Mouse (Mus musculus): ENCODE data around the gene Akna. TPM values are rescaled to one million over a fixed set of nuclear protein-coding genes. Genes with fewer than 3 reads are reported as not detected.

Akna gene
- total and polyA plus RNA-seq, 3 experiments = 6.5 to 37.5 (median 28.0) TPM

- Histone ChIP-seq H3K36me3 (replicated peaks in 1 of 2; ENCODE audit: control insufficient read depth in 1 of 2, insufficient read depth in 1 of 2, low read length in 1 of 2) (peaks cover 71 to 90% of the 10 kb centered on the region in 2 experiments), H3K9me3 (replicated peaks; ENCODE audit: low read length) (no peaks in the 10 kb centered on the region), H3K4me3 (replicated peaks in 1 of 3; ENCODE audit: low read depth in 2 of 3, low read length in 2 of 3, poor library complexity in 1 of 3) (no peak overlapping the region), H3K27me3 (replicated peaks) (no peaks in the 10 kb centered on the region), H3K27ac (ENCODE audit: insufficient read depth, low read depth) (peak overlapping the region; percentile 98), H3K79me2 (replicated peaks; ENCODE audit: control insufficient read depth, extremely low read depth, insufficient read depth, poor library complexity, severe bottlenecking) (peaks cover 42% of the 10 kb centered on the region), H3K9ac (ENCODE audit: insufficient read depth, low read depth) (0 out of 2 replicates have a peak overlapping the region, but pooled peaks have one; percentile 12), H3K4me2 (ENCODE audit: insufficient read depth, low read depth, poor library complexity, severe bottlenecking) (0 out of 2 replicates have a peak overlapping the region, but pooled peaks have one; percentile 10), H3K4me1 (ENCODE audit: control insufficient read depth in 1 of 2, insufficient read depth in 2 of 2) (peaks cover 54 to 94% of the 10 kb centered on the region in 2 experiments)
- in situ Hi-C loops (cut with MboI; ENCODE audit: low pct_ligation_motif_present, low pct_unique_long_range_greater_than_20kb, low sequenced_read_pairs) = no loop called here
- no peak for DNase-seq (ENCODE audit: extremely low read depth)
- dilution Hi-C loops (cut with MboI; ENCODE audit: extremely low pct_ligation_motif_present, extremely low pct_unique_long_range_greater_than_20kb, low sequenced_read_pairs) = no loop called here
- TF ChIP-seq ZNF384 (IDR thresholded peaks at IDR 0.05; ENCODE audit: low read depth, low read length) = no peak
- no peak for TF ChIP-seq MAX (IDR thresholded peaks at IDR 0.05; ENCODE audit: low read length)
- TF ChIP-seq BHLHE40 (IDR thresholded peaks at IDR 0.05; ENCODE audit: low read depth, low read length) = no peak
- no peak for TF ChIP-seq CHD2 (IDR thresholded peaks at IDR 0.05; ENCODE audit: low read length)
- TF ChIP-seq ZC3H11A (IDR thresholded peaks at IDR 0.05; ENCODE audit: low read depth, low read length) = no peak
- TF ChIP-seq MEF2A (IDR thresholded peaks at IDR 0.05; ENCODE audit: borderline replicate concordance, low read depth, low read length) = no peak
- TF ChIP-seq UBTF (IDR thresholded peaks at IDR 0.05; ENCODE audit: low read depth, low read length) = no peak
- no peak for TF ChIP-seq POLR2AphosphoS2 (IDR thresholded peaks at IDR 0.05; ENCODE audit: low read depth, low read length)
- TF ChIP-seq MAFK (IDR thresholded peaks at IDR 0.05; ENCODE audit: insufficient replicate concordance, low read length) = no peak
- no peak for TF ChIP-seq ZKSCAN1 (IDR thresholded peaks at IDR 0.05; ENCODE audit: borderline replicate concordance, low read depth, low read length)
- TF ChIP-seq CTCF (conservative IDR thresholded peaks at IDR 0.05 in 1 of 2, IDR thresholded peaks at IDR 0.05 in 1 of 2; ENCODE audit: low read depth in 2 of 2, low read length in 2 of 2) = no peak
Observed at GRCm38 (mm10) chr4:63388029-63388428, 15.1 kb downstream of the Akna start.

GRCm38 (mm10) chr4:63385784-63386183, 17.4 kb downstream of the Akna start:
- Histone ChIP-seq H3K4me3 (replicated peaks in 1 of 3; ENCODE audit: low read depth in 2 of 3, low read length in 2 of 3, poor library complexity in 1 of 3) (peak overlapping the region; percentile 28 to 59 (median 46)), H3K27ac (ENCODE audit: insufficient read depth, low read depth) (peak overlapping the region; percentile 99), H3K9ac (ENCODE audit: insufficient read depth, low read depth) (peak overlapping the region; percentile 37), H3K36me3 (replicated peaks in 1 of 2; ENCODE audit: control insufficient read depth in 1 of 2, insufficient read depth in 1 of 2, low read length in 1 of 2) (peaks cover 74 to 90% of the 10 kb centered on the region in 2 experiments), H3K4me2 (ENCODE audit: insufficient read depth, low read depth, poor library complexity, severe bottlenecking) (peak overlapping the region; percentile 71), H3K9me3 (replicated peaks; ENCODE audit: low read length) (no peaks in the 10 kb centered on the region), H3K27me3 (replicated peaks) (no peaks in the 10 kb centered on the region), H3K4me1 (ENCODE audit: control insufficient read depth in 1 of 2, insufficient read depth in 2 of 2) (peaks cover 44 to 71% of the 10 kb centered on the region in 2 experiments), H3K79me2 (replicated peaks; ENCODE audit: control insufficient read depth, extremely low read depth, insufficient read depth, poor library complexity, severe bottlenecking) (peaks cover 26% of the 10 kb centered on the region)
- in situ Hi-C loops (cut with MboI; ENCODE audit: low pct_ligation_motif_present, low pct_unique_long_range_greater_than_20kb, low sequenced_read_pairs) = no loop called here
- DNase-seq (ENCODE audit: extremely low read depth) = peak; percentile 88
- TF ChIP-seq CHD2 (IDR thresholded peaks at IDR 0.05; ENCODE audit: low read length) (0 out of 2 replicates have a peak, but pooled peaks have one; percentile 20), E2F4 (IDR thresholded peaks at IDR 0.05; ENCODE audit: insufficient replicate concordance, low read depth, low read length) (no peak), TBP (conservative IDR thresholded peaks at IDR 0.05; ENCODE audit: low read depth, low read length) (0 out of 2 replicates have a peak, but pooled peaks have one; percentile 61), ZNF384 (IDR thresholded peaks at IDR 0.05; ENCODE audit: low read depth, low read length) (0 out of 2 replicates have a peak, but pooled peaks have one; percentile 1), CHD1 (IDR thresholded peaks at IDR 0.05; ENCODE audit: low read depth, low read length) (no peak), BHLHE40 (IDR thresholded peaks at IDR 0.05; ENCODE audit: low read depth, low read length) (peak; percentile 70), JUND (conservative IDR thresholded peaks at IDR 0.05; ENCODE audit: low read depth, low read length) (no peak), IRF4 (IDR thresholded peaks at IDR 0.05; ENCODE audit: low read depth, low read length) (peak; percentile 77; the same call in 1 of the 2 replicates), TCF12 (IDR thresholded peaks at IDR 0.05; ENCODE audit: low read depth, low read length) (peak; percentile 46; the same call in 1 of the 2 replicates), ETS1 (conservative IDR thresholded peaks at IDR 0.05; ENCODE audit: low read depth, low read length) (peak; percentile 82), ELF1 (IDR thresholded peaks at IDR 0.05; ENCODE audit: low read depth, low read length) (peak; percentile 75), NELFE (IDR thresholded peaks at IDR 0.05; ENCODE audit: low read depth, low read length) (0 out of 2 replicates have a peak, but pooled peaks have one; percentile 32), RCOR1 (conservative IDR thresholded peaks at IDR 0.05; ENCODE audit: low read depth, low read length) (0 out of 2 replicates have a peak, but pooled peaks have one; percentile 2), JUN (IDR thresholded peaks at IDR 0.05; ENCODE audit: insufficient read depth, low read depth, low read length) (0 out of 2 replicates have a peak, but pooled peaks have one; percentile 10), EP300 (IDR thresholded peaks at IDR 0.05; ENCODE audit: low read length) (peak; percentile 75), SIN3A (IDR thresholded peaks at IDR 0.05; ENCODE audit: low read length) (peak; percentile 77), MEF2A (IDR thresholded peaks at IDR 0.05; ENCODE audit: borderline replicate concordance, low read depth, low read length) (peak; percentile 38; the same call in 1 of the 2 replicates), MAX (IDR thresholded peaks at IDR 0.05; ENCODE audit: low read length) (0 out of 2 replicates have a peak, but pooled peaks have one; percentile 28), PAX5 (IDR thresholded peaks at IDR 0.05; ENCODE audit: low read length) (no peak), ZMIZ1 (IDR thresholded peaks at IDR 0.05; ENCODE audit: low read depth, low read length) (no peak), POLR2A (IDR thresholded peaks at IDR 0.05; ENCODE audit: low read depth, low read length) (peak; percentile 34; the same call in 1 of the 2 replicates), USF2 (conservative IDR thresholded peaks at IDR 0.05; ENCODE audit: low read depth, low read length) (no peak)
- dilution Hi-C loops (cut with MboI; ENCODE audit: extremely low pct_ligation_motif_present, extremely low pct_unique_long_range_greater_than_20kb, low sequenced_read_pairs) = no loop called here

All from CH12.LX (cell line).